Mouse (Mus musculus): ENCODE data around the gene Prim2. TPM values are rescaled to one million over a fixed set of nuclear protein-coding genes. Genes with fewer than 3 reads are reported as not detected.

Prim2 gene
- 39.2 and 42.6 TPM in 2 replicates for polyA plus RNA-seq (2016; fragmentation: Nextera tagmentation; extraction: Ambion mirVana)

DNA sequence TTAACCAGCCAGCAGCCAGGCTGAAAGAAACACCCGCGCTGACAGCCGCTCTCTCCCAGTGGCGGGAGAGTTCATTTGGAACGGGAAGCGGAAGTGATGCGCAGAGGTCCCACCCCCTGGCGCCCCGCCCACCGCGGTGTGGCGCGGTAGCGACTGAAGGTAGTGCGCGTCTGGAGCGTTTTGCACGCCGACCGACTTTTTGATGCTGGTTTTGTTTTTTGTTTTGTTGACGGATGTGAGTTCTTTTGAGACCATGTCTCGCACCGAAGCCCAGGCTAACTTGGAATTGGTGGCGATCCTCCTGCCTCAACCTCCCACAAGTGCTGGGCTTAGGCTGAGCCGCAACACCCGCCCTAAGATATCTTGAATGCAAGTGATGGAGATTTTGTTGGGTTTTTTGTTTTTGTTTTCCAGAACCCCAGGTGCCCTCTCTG lies at the start of gene Prim2:
Gene Prim2 (minus strand): TSS at position 88 of the 434 bp plus-strand sequence.
- peak within 1 kb of the TSS; percentile 77 for H3K4me3 ChIP-seq
- H3K9ac ChIP-seq = peak within 1 kb of the TSS; percentile 46
- H3K36me3 ChIP-seq = peaks cover 19% of the 10 kb centered on the region; the same call in 1 of the 2 replicates
- H3K27ac ChIP-seq = peak within 1 kb of the TSS; percentile 76
- peak within 1 kb of the TSS; percentile 82 for H3K4me2 ChIP-seq (replicated peaks)
- peaks cover 10% of the 10 kb centered on the region for H3K4me1 ChIP-seq
- no peaks in the 10 kb centered on the region for H3K9me3 ChIP-seq
- no peaks in the 10 kb centered on the region for H3K27me3 ChIP-seq
- under 1% methylated on average over 26 of the region's 26 CpGs for WGBS
- peak; percentile 89 for ATAC-seq (ENCODE audit: insufficient number of reproducible peaks, insufficient read depth, low FRiP score, low TSS enrichment)

DNA sequence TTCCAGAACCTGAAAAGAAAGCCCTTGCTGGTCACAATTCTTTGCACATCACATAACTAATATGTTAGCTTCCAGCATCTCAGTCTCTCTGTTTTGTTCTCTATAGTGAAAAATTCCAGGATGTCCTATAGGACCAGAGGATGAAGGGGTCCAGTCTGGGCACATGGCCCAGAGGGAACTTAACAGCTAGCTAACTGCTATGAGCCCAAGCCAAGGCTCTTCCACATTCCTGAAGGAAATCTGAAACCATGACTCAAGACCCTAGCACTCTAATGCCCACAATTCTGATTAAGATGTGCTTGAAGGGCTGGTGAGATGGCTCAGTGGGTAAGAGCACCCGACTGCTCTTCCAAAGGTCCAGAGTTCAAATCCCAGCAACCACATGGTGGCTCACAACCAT lies 48.0 kb upstream of the Prim2 start:
- WGBS = 77% methylated on average over 1 of the region's 1 CpGs
- H3K27ac ChIP-seq = no peak overlapping the region

DNA sequence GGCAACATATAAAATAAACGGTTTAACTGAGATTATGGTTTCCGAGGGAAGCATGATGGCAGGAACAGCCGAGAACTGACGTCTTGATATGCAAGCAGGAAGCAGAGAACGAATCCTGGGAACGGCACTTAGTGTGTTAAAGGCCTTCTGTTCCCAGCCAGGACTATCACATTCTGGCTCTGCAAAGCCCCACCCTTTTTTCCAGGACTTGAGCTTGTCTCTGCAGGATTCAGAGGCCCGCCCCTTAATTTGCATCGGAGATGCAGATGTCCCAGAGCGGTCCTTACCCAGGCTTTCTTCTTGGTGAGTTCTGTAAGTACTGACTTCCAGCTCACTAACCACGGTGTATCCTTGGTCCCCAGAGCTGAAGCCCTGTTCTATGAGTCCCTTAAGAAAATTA lies 45.2 kb upstream of the Prim2 start:
- peak overlapping the region; percentile 22 for H3K4me2 ChIP-seq (replicated peaks)
- no peaks in the 10 kb centered on the region for H3K4me1 ChIP-seq
- ATAC-seq (ENCODE audit: insufficient number of reproducible peaks, insufficient read depth, low FRiP score, low TSS enrichment) = 0 out of 2 replicates have a peak, but pooled peaks have one; percentile 17
- 3% methylated on average over 10 of the region's 10 CpGs for WGBS
- H3K27ac ChIP-seq = no peak overlapping the region
- H3K36me3 ChIP-seq = no peaks in the 10 kb centered on the region
- H3K27me3 ChIP-seq = no peaks in the 10 kb centered on the region
- H3K9ac ChIP-seq = no peak overlapping the region
- no peaks in the 10 kb centered on the region for H3K9me3 ChIP-seq
- no peak overlapping the region for H3K4me3 ChIP-seq

More for the DNA sequence above, 48.0 kb upstream of the Prim2 start:
- Histone ChIP-seq H3K4me3 (no peak overlapping the region), H3K36me3 (peaks cover 7% of the 10 kb centered on the region), H3K27me3 (no peaks in the 10 kb centered on the region), H3K4me2 (replicated peaks) (no peak overlapping the region), H3K9me3 (no peaks in the 10 kb centered on the region), H3K4me1 (peaks cover 5% of the 10 kb centered on the region; the same call in 1 of the 2 replicates), H3K9ac (no peak overlapping the region)
- ATAC-seq (ENCODE audit: insufficient number of reproducible peaks, insufficient read depth, low FRiP score, low TSS enrichment) = no peak

DNA sequence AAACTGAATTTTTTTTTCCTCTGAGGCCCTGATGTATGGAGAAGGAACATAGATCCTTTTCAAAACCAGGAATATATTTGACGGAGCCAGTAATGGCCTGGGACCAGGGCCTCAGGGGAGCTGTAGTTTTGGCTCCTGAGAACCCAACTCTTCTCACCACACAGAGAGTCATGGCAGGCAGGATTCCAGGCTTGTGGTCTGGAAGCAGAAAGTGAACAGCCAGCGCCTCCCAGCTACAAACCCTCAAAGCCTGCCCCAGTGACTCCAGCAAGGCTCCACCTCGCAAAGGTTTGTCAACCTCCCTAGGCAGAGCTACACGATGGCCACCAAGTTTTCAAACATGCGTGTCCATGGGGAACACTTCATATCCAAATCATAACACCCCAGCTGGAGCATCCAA lies 42.4 kb upstream of the Prim2 start:
- no peak overlapping the region for H3K4me2 ChIP-seq (replicated peaks)
- H3K27ac ChIP-seq = no peak overlapping the region
- ATAC-seq (ENCODE audit: insufficient number of reproducible peaks, insufficient read depth, low FRiP score, low TSS enrichment) = no peak
- H3K36me3 ChIP-seq = no peaks in the 10 kb centered on the region
- 85% methylated on average over 5 of the region's 5 CpGs for WGBS
- no peaks in the 10 kb centered on the region for H3K27me3 ChIP-seq
- H3K9me3 ChIP-seq = no peaks in the 10 kb centered on the region
- H3K9ac ChIP-seq = no peak overlapping the region
- no peaks in the 10 kb centered on the region for H3K4me1 ChIP-seq
- H3K4me3 ChIP-seq = no peak overlapping the region

DNA sequence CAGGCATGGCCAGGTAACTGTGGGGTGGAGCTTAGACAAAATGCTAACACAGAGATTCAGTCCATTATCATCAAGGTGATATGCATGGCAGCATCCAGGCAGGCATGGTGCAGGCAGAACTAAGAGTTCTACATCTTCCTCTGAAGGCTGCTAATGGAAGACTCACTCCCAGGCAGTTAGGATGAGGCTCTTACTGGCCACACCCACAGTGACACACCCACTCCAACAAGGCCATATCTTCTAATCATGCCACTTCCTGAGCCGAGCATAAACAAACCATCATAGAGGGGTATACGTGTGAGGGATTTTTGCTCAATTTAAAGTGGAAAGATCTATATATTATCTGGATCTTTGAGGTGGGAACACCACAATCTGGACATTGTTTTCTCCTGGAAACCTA lies 40.0 kb upstream of the Prim2 start:
- H3K4me3 ChIP-seq = no peak overlapping the region
- H3K36me3 ChIP-seq = no peaks in the 10 kb centered on the region
- no peak for ATAC-seq (ENCODE audit: insufficient number of reproducible peaks, insufficient read depth, low FRiP score, low TSS enrichment)
- no peak overlapping the region for H3K27ac ChIP-seq
- H3K4me2 ChIP-seq (replicated peaks) = no peak overlapping the region
- 79% methylated on average over 2 of the region's 2 CpGs for WGBS
- H3K27me3 ChIP-seq = no peaks in the 10 kb centered on the region
- no peaks in the 10 kb centered on the region for H3K9me3 ChIP-seq
- no peak overlapping the region for H3K9ac ChIP-seq
- H3K4me1 ChIP-seq = no peaks in the 10 kb centered on the region

DNA sequence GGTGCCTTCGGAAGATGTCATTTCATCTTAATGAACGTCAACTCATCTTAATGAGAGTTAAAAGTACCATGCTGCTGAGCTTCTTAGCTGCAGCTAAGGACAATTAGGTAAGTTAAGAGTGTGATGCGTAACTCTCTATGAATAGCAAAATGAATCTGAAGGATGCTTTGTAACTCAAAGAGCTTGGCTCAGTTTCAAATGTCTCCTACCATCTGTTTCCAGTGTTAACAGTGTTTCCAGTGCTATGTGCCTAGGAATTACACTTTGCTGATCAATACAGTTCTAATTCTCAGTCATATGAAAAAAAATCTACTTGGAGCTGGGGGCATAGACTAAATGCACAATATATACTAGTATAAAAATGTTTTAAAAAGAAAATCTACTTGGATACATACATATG lies 31.6 kb upstream of the Prim2 start:
- no peak overlapping the region for H3K4me3 ChIP-seq
- H3K9ac ChIP-seq = no peak overlapping the region
- H3K36me3 ChIP-seq = no peaks in the 10 kb centered on the region
- no peak overlapping the region for H3K4me2 ChIP-seq (replicated peaks)
- ATAC-seq (ENCODE audit: insufficient number of reproducible peaks, insufficient read depth, low FRiP score, low TSS enrichment) = no peak
- no peak overlapping the region for H3K27ac ChIP-seq
- H3K9me3 ChIP-seq = no peaks in the 10 kb centered on the region
- WGBS = 81% methylated on average over 3 of the region's 3 CpGs
- no peaks in the 10 kb centered on the region for H3K4me1 ChIP-seq
- H3K27me3 ChIP-seq = no peaks in the 10 kb centered on the region

DNA sequence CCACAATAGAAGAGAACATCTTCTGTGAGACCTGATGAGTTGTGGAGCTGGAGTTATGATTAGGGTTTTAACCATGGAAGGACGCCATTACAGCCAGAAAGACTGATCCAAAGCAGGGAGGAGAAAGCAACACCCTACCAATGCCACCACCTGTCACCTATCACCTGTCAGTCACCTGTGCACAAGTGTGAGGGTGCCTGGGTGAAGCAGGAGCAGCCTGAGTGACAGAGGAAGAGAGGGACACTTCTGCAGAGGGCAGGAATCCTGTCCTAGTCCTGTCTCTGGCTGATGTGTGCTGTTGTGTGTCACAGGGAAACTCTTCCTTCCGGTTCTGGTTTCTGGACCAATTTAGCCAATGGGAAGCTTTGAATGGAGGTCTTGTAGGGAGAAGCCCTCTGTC lies 26.4 kb upstream of the Prim2 start:
- 77% methylated on average over 2 of the region's 2 CpGs for WGBS
- Histone ChIP-seq H3K4me3 (no peak overlapping the region), H3K9ac (no peak overlapping the region), H3K4me2 (replicated peaks) (no peak overlapping the region), H3K27me3 (no peaks in the 10 kb centered on the region), H3K4me1 (no peaks in the 10 kb centered on the region), H3K36me3 (no peaks in the 10 kb centered on the region), H3K27ac (no peak overlapping the region), H3K9me3 (no peaks in the 10 kb centered on the region)
- ATAC-seq (ENCODE audit: insufficient number of reproducible peaks, insufficient read depth, low FRiP score, low TSS enrichment) = no peak

DNA sequence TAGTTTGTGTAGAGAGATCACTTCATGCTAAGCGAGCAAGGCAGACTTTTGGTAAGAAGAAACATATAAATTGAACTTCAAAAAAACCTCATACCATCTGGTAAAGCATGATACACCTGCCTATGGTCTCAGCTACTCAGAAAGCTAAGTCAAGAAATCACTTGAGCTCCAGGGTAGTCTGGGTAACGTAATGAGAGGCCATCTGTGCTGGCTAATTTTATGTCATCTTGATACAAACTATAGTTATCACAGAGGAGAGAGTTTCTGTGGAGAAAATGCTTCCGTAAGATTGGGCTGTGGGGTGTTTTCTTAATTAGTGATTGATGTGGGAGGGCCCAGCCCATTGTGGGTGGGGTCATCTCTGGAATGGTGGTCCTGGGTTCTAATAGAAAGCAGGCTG lies 24.3 kb upstream of the Prim2 start:
- Histone ChIP-seq H3K4me2 (replicated peaks) (no peak overlapping the region), H3K27me3 (no peaks in the 10 kb centered on the region), H3K27ac (no peak overlapping the region), H3K9me3 (no peaks in the 10 kb centered on the region), H3K4me3 (no peak overlapping the region), H3K36me3 (no peaks in the 10 kb centered on the region), H3K4me1 (no peaks in the 10 kb centered on the region), H3K9ac (no peak overlapping the region)
- ATAC-seq (ENCODE audit: insufficient number of reproducible peaks, insufficient read depth, low FRiP score, low TSS enrichment) = no peak
- 76% methylated on average over 3 of the region's 3 CpGs for WGBS

DNA sequence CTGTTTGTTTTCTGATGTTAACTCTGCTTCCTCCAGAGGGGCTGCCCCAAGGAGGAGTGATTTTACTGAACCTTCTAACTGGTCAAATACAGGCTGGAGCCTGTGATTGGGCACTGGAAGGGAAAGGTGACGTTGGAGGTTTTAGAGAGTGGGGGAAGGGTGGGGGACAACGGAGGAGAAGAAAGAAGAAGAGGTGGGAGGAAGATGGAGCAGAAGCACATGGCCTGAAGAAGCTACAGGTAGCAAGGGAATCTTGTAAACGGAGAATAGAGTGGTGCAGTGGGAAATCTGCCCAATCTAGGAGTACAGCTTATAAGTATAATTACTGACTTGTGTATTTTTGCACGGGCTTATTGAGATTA lies 20.5 kb upstream of the Prim2 start:
- Histone ChIP-seq H3K36me3 (no peaks in the 10 kb centered on the region), H3K27me3 (no peaks in the 10 kb centered on the region), H3K9me3 (no peaks in the 10 kb centered on the region), H3K4me2 (replicated peaks) (no peak overlapping the region), H3K9ac (no peak overlapping the region), H3K4me3 (no peak overlapping the region), H3K4me1 (no peaks in the 10 kb centered on the region), H3K27ac (no peak overlapping the region)
- 54% methylated on average over 4 of the region's 4 CpGs for WGBS
- ATAC-seq (ENCODE audit: insufficient number of reproducible peaks, insufficient read depth, low FRiP score, low TSS enrichment) = no peak

DNA sequence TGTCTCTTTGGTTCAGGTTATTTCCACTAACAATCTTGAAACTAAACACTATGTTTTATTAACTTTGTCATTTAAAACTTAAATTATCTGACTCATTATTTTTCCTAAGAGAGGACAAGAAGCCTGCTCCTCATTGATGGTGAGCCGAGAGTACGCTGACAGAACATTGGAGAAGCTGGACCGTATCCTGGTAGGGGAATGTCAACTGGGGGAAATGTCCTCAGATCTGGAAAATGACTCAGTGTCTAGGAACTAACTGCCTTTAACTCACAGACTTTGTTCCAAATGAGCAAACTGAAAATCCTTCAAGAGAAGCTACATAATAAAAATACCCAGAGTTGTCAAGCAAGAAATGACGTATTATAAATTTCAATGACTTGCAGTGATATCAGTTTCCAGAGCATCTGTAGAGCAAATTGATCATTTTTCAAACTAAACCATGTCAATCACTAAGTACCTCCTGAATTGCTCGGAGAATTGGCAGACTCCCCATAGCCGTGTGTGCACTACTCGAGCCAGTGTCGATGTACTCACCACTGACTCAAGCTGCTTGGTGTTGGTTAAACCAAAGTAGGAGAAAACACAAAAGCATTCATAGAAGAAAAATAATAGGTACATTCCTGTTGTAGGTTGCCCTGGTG lies 20.0 kb upstream of the Prim2 start:
- ATAC-seq (ENCODE audit: insufficient number of reproducible peaks, insufficient read depth, low FRiP score, low TSS enrichment) = no peak
- no peak overlapping the region for H3K9ac ChIP-seq
- H3K4me1 ChIP-seq = no peaks in the 10 kb centered on the region
- 81% methylated on average over 8 of the region's 8 CpGs for WGBS
- no peak overlapping the region for H3K4me3 ChIP-seq
- H3K27me3 ChIP-seq = no peaks in the 10 kb centered on the region
- H3K4me2 ChIP-seq (replicated peaks) = no peak overlapping the region
- no peaks in the 10 kb centered on the region for H3K9me3 ChIP-seq
- H3K36me3 ChIP-seq = no peaks in the 10 kb centered on the region
- H3K27ac ChIP-seq = no peak overlapping the region

DNA sequence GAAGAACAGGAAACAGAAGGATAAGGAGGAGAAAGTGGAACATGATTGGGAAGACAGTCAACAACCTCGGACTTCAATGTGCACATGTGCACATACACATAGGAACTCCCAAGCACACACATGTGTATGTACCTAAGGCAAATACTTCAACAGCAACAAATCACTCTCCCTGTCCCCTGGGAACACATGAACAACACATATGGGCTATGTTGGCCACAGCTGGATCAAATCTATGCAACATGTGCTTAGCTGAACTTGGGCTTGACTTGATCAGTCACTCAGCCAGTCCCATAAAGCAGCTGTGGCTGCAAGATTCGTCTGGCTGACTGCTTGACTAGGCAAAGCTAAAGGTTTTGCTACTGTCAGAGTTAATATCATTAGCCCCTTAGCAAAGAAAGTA lies 19.2 kb upstream of the Prim2 start:
- Histone ChIP-seq H3K4me3 (no peak overlapping the region), H3K4me2 (replicated peaks) (no peak overlapping the region), H3K4me1 (no peaks in the 10 kb centered on the region), H3K27me3 (no peaks in the 10 kb centered on the region), H3K27ac (no peak overlapping the region), H3K36me3 (no peaks in the 10 kb centered on the region), H3K9ac (no peak overlapping the region), H3K9me3 (no peaks in the 10 kb centered on the region)
- ATAC-seq (ENCODE audit: insufficient number of reproducible peaks, insufficient read depth, low FRiP score, low TSS enrichment) = no peak
- 40% methylated on average over 2 of the region's 2 CpGs for WGBS

DNA sequence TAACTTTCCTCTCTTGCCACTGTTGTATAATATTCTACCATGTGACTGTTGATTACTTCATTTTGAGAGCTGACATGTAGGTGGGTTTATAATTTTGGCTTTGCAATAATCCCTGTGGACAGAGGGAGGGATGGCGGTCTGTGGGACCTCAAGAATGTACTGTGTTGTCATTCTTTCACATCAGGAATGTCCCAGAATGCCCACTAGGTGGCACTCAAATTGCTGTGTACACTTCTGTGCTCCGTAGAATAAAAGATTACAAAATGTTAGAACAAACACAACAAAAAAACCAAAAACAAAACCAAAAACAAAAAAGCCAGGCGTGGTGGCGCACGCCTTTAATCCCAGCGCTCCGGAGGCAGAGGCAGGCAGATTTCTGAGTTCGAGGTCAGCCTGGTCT lies 14.9 kb upstream of the Prim2 start:
- ATAC-seq (ENCODE audit: insufficient number of reproducible peaks, insufficient read depth, low FRiP score, low TSS enrichment) = no peak
- Histone ChIP-seq H3K36me3 (no peaks in the 10 kb centered on the region), H3K4me2 (replicated peaks) (no peak overlapping the region), H3K4me1 (no peaks in the 10 kb centered on the region), H3K27me3 (no peaks in the 10 kb centered on the region), H3K27ac (no peak overlapping the region), H3K9ac (no peak overlapping the region), H3K9me3 (no peaks in the 10 kb centered on the region), H3K4me3 (no peak overlapping the region)
- 68% methylated on average over 8 of the region's 8 CpGs for WGBS

All from embryonic facial prominence, embryonic 12.5 days (tissue).